Mouse (Mus musculus) kidney, adult 2 months (tissue): ENCODE measurements around the gene Plekhb1.

Experiments
- CTCF ChIP-seq: fragments of 200-500 bp; conservative IDR thresholded peaks from 2 replicates; pipeline ENCODE4 v1.5.1; 2011; ENCODE audit warnings: low read depth, mild to moderate bottlenecking, control low read depth, low read length, moderate library complexity, mixed read lengths; ENCODE audit not compliant: insufficient read depth, insufficient read length
- POLR2A ChIP-seq: fragments of 200-500 bp; IDR thresholded peaks from one replicate; pipeline ENCODE4 v1.6.1; 2011; ENCODE audit warnings: low read depth, low read length, control low read depth

GRCm38 (mm10) chr7:100678948-100679880, 17.0 kb upstream of the Plekhb1 start:
- no peak for TF ChIP-seq CTCF
- no peak for TF ChIP-seq POLR2A
